Mouse (Mus musculus) kidney, adult 10 weeks (tissue): ENCODE measurements around the gene Dstyk. TPM values are rescaled to one million over a fixed set of nuclear protein-coding genes. Genes with fewer than 3 reads are reported as not detected.

Experiments used
- polyA plus RNA-seq: library from polyadenylated mRNA; stranded (reverse); fragments of 350-450 nt; fragmentation: Illumina TruSeq; extraction: RNeasy Lipid Tissue Mini Kit (QIAGEN cat#74804); gene quantifications from one replicate; pipeline ENCODE4 v1.2.3, GENCODE M21; 2014; ENCODE audit warnings: low read depth, low replicate concordance

Gene Dstyk
- polyA plus RNA-seq = 20.1 TPM

DNA sequence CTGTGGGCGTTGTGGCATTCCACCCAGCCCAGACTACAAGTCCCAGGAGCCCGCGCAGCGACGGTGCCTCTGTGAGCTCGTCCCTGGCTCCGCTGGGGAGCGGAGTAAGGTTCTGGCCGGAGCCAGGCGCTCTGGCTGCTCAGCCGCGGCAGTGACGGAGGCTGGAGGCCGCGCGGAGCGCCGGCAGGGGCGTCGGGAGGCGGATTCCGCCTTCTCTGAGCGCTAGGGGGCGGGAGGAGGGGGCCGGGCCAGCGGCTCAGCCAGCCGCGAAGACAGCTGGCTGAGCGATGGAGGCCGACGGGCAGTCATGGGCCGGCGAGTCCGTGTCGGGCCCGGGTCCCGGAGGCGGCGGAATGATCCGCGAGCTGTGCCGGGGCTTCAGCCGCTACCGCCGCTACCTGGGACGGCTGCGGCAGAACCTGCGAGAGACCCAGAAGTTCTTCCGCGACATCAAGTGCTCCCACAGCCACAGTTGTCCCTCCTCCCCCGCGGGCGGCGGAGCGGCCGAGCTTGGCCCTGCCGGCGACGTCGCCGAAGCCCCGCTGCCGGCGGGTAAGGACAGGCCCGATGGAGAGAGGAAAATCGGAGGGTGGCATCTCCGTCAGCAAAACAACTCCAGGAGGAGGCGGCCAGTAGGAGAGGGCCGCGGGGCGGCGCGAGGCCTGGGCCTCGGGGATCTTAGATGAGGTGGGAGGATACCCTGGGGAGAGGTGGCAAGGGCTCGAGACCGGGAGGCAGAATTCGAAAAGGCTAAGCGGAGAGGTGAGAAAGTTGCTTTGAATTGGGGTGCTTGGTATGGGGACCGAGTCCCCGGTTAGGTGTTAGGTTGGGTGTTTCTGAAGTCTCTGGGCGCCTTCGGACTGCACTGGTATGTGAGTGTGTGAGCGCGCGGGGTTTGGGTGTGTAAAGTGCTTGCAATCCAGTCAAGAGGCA lies at the start of gene Dstyk:
Gene Dstyk, plus strand, starts transcription at position 237 of the 933 bp plus-strand sequence.

DNA sequence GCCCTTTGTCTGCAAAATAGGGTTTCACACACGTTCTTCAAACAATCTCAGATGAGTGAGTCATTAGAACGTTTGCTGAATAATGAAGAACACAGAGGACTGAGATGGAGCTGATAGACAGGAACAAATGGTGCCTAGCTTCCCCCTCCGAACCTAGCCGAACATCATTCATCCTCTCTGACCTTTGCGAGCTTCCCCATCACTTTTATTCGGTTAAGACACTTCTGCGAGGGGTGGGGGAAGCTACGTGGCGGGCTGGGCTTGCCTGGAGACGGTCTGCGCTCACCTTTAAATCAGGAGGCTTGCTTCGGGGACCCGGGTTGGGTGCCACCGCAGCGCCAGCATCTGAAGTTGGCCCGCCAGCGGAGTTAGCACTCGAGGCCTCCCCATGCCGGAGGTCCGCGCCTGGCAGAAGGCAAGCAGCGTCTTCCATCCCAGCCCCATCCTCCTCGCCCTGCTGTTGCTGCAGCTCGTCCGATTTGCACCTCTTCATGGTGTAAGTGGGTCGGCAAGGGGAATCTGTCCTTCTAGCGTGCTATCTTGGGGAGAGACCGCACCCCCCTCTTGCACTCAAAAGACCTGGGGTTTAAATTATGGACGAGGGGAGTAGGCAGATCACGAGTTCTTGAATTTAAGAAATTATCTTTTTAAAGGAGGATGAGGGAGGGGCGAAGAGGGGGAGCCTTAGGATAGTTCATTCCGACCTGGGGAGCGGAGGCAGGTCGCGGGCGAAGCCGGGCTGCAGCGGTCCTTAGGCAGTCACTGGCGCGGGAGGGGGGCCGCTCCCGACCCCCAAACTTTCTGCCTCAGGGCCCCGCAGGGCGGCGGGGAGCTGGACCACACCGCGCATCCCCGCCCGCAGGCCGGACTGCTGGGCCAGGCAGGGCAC lies 26.4 kb upstream of the Dstyk start, which contains the start of gene Tmcc2:
Gene Tmcc2, minus strand, starts transcription at position 591 of the 889 bp plus-strand sequence.

DNA sequence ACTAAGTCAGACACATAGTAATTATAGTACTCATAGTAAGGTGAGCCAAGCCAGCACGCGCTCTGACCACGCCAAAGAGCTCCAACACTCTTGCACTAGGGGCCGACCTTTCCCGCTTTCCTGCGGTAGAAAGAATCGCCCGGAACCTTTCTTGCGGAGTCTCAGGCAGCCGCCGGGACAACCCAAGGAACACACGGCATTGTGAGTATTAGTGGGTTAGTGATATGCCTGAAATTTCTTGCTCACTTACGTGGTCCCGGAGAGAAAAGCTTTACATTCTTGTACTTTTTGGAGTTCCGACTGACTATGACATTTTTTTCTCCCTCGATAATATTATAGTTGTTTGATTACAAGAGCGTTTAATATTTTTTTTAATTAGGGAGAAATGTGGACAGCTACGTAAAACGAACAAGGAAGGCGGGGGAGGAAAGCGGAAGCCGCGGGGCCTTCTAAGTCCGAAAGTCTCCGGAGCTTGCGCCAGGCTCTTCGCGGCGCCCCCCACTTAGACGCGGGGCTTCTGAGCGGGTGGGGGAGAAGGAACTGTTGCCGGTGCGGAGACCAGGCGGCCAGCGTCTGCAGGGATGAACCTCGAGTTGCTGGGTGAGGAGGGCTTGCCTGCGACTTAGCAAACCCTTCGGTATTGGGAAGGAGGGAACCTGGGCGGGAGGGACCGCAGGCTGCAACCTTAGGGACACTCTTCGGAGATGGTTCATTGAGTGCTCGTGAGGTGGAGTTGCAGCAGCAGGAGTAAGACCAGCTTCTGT lies 59.8 kb downstream of the Dstyk start, which contains the start of gene Rbbp5:
Gene Rbbp5, plus strand, starts transcription at position 438 of the 764 bp plus-strand sequence.

DNA sequence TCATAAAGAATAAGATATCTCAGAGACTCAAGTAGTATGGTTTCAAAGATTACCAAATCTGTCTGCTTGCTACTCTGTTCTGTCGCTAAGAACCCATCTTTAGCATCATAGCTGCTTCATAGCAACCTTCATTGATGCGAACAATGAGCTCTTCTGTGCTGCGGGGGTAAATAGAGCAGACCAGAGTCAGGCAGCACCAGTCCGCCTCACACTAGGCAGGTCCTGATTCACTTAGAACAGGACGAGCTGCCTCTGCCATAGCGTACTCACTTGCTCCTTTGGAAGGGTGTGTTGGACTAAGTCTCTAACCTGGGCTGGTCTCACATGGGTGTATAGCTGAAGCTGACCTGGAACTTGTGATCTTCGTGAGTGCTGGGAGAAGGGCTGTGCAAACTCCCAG lies 88.7 kb downstream of the Dstyk start, which contains the start of gene Tmem81:
Gene Tmem81, plus strand, starts transcription at position 173 of the 400 bp plus-strand sequence.

Other genes starting within 250 kb of the Dstyk start
- gene Lemd1, start 226.1 kb upstream of the Dstyk start, polyA plus RNA-seq = not detected
- not detected for gene AC124108.1, start 226.1 kb upstream of the Dstyk start, polyA plus RNA-seq
- not detected for gene Gm10188, start 187.8 kb upstream of the Dstyk start, polyA plus RNA-seq
- gene Klhdc8a, start 118.9 kb upstream of the Dstyk start, polyA plus RNA-seq = 2.7 TPM
- gene Nuak2, start 101.4 kb upstream of the Dstyk start, polyA plus RNA-seq = 33.4 TPM
- gene Tmcc2, start 26.3 kb upstream of the Dstyk start, polyA plus RNA-seq = 0.73 TPM
- 42.4 TPM for gene Rbbp5, start 59.8 kb downstream of the Dstyk start, polyA plus RNA-seq
- 1.9 TPM for gene Tmem81, start 88.7 kb downstream of the Dstyk start, polyA plus RNA-seq
- gene Cntn2, start 125.7 kb downstream of the Dstyk start, polyA plus RNA-seq = not detected